Mouse (Mus musculus): ENCODE results near the gene Ptprcap.

DNA sequence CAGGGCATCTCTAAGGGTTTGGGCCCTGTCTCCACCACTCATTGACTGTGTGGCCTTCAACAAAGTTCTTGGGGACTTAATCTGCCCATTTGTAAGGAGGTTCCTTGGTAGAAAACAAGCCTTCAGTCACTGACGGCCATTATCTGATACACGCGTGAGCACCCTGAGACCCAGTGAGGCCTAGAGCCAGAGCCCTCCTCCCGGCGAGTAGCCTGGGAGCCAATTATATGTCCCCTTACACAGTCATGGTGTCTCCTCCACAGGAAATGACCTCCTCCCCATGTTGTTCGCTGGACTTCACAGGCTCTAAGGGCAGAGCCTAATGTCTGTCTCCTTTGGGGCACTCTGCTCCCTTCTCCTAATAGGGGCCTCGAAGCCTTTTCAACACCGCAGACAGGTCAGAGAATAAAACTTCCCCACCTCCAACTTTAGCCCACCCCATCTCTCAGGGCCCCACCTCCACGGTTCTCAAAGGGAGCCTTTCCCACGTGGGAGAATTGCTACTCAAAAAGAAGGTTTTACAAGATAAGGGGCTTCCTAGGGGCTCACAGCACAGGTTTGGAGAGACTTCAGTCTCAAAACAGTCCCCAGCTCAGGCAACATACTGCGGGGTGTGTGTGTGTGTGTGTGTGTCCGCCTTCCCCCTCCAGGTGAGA, 6.9 kb upstream of the Ptprcap start:
- TF ChIP-seq CTCF (IDR thresholded peaks at IDR 0.05; ENCODE audit: borderline replicate concordance, control insufficient read depth, extremely low read depth, insufficient read depth, low read length, poor library complexity): no peak
- no peak for TF ChIP-seq POLR2A (IDR thresholded peaks at IDR 0.05; ENCODE audit: control insufficient read depth, extremely low read depth, insufficient read depth, low read length, poor library complexity)

All from thymus, adult 2 months (tissue).